Mouse (Mus musculus): ENCODE measurements at regions not wholly inside any gene's neighbourhood (a gene's known extent, or its start where the extent isn't known, plus 50 kb on each side); places are given as distances from the start of the nearest gene placed in this dataset.

GRCm38 (mm10) chr5:141189033-141189432 lies 52.3 kb upstream of the Sdk1 start:
- TF ChIP-seq CTCF (IDR thresholded peaks at IDR 0.05; ENCODE audit: extremely low read depth, insufficient read depth, low read length) (no peak), POLR2A (IDR thresholded peaks at IDR 0.05; ENCODE audit: extremely low read depth, insufficient read depth, low read length) (no peak)

All from cortical plate, adult 2 months (tissue).